Mouse (Mus musculus): ENCODE measurements around the gene Diras1. TPM values are rescaled to one million over a fixed set of nuclear protein-coding genes. Genes with fewer than 3 reads are reported as not detected.
A peak's percentile ranks its signal among the peaks of the same experiment; 100 is the strongest.

Gene Diras1
- polyA plus RNA-seq, 1 experiment from 2014 or later: 45.4 TPM

- Histone ChIP-seq H3K9ac (replicated peaks; ENCODE audit: low read depth, low read length) (no peak overlapping the region), H3K4me2 (ENCODE audit: low read length) (no peak overlapping the region), H3K4me3 (replicated peaks; ENCODE audit: low read length) (no peak overlapping the region), H3K27me3 (replicated peaks; ENCODE audit: control insufficient read depth, insufficient read depth, low read length) (peaks cover 24% of the 10 kb centered on the region), H3K9me3 (ENCODE audit: control insufficient read depth, low read length) (no peaks in the 10 kb centered on the region), H3K4me1 (replicated peaks; ENCODE audit: control insufficient read depth, insufficient read depth, low read length) (peaks cover 6% of the 10 kb centered on the region; the same call in 1 of the 2 replicates), H3K27ac (ENCODE audit: low read length) (no peak overlapping the region), H3K36me3 (ENCODE audit: control insufficient read depth, insufficient read depth) (no peaks in the 10 kb centered on the region)
- 71% methylated on average over 6 of the region's 6 CpGs for WGBS
- no peak for ATAC-seq
Observed at GRCm38 (mm10) chr10:80986754-80987153, 38.7 kb downstream of the Diras1 start.

- H3K27me3 ChIP-seq (replicated peaks; ENCODE audit: control insufficient read depth, insufficient read depth, low read length): peaks cover 24% of the 10 kb centered on the region
- H3K9ac ChIP-seq (replicated peaks; ENCODE audit: low read depth, low read length): no peak overlapping the region
- 31% methylated on average over 13 of the region's 13 CpGs for WGBS
Observed at GRCm38 (mm10) chr10:80985970-80986701, 39.3 kb downstream of the Diras1 start.

GRCm38 (mm10) chr10:80985241-80985969, 40.1 kb downstream of the Diras1 start:
- peaks cover 6% of the 10 kb centered on the region; the same call in 1 of the 2 replicates for H3K4me1 ChIP-seq (replicated peaks; ENCODE audit: control insufficient read depth, insufficient read depth, low read length)
- peak overlapping the region; percentile 32; the same call in 1 of the 2 replicates for H3K9ac ChIP-seq (replicated peaks; ENCODE audit: low read depth, low read length)
- no peaks in the 10 kb centered on the region for H3K36me3 ChIP-seq (ENCODE audit: control insufficient read depth, insufficient read depth)
- 7% methylated on average over 37 of the region's 37 CpGs for WGBS
- H3K4me3 ChIP-seq (replicated peaks; ENCODE audit: low read length): peak overlapping the region; percentile 8; the same call in 1 of the 2 replicates
- no peak overlapping the region for H3K27ac ChIP-seq (ENCODE audit: low read length)
- H3K27me3 ChIP-seq (replicated peaks; ENCODE audit: control insufficient read depth, insufficient read depth, low read length): peaks cover 24% of the 10 kb centered on the region
- H3K4me2 ChIP-seq (ENCODE audit: low read length): peak overlapping the region; percentile 28; the same call in 1 of the 2 replicates
- no peak for ATAC-seq
- no peaks in the 10 kb centered on the region for H3K9me3 ChIP-seq (ENCODE audit: control insufficient read depth, low read length)

More at GRCm38 (mm10) chr10:80985970-80986701, 39.3 kb downstream of the Diras1 start:
- Histone ChIP-seq H3K4me2 (ENCODE audit: low read length) (no peak overlapping the region), H3K36me3 (ENCODE audit: control insufficient read depth, insufficient read depth) (no peaks in the 10 kb centered on the region), H3K27ac (ENCODE audit: low read length) (no peak overlapping the region), H3K4me1 (replicated peaks; ENCODE audit: control insufficient read depth, insufficient read depth, low read length) (peaks cover 6% of the 10 kb centered on the region; the same call in 1 of the 2 replicates), H3K9me3 (ENCODE audit: control insufficient read depth, low read length) (no peaks in the 10 kb centered on the region), H3K4me3 (replicated peaks; ENCODE audit: low read length) (peak overlapping the region; percentile 8; the same call in 1 of the 2 replicates)
- no peak for ATAC-seq

- H3K27me3 ChIP-seq (replicated peaks; ENCODE audit: control insufficient read depth, insufficient read depth, low read length): peaks cover 24% of the 10 kb centered on the region
- WGBS: 91% methylated on average over 12 of the region's 12 CpGs
- no peak overlapping the region for H3K4me3 ChIP-seq (replicated peaks; ENCODE audit: low read length)
- ATAC-seq: no peak
- no peak overlapping the region for H3K4me2 ChIP-seq (ENCODE audit: low read length)
- no peaks in the 10 kb centered on the region for H3K36me3 ChIP-seq (ENCODE audit: control insufficient read depth, insufficient read depth)
- H3K9me3 ChIP-seq (ENCODE audit: control insufficient read depth, low read length): no peaks in the 10 kb centered on the region
- H3K9ac ChIP-seq (replicated peaks; ENCODE audit: low read depth, low read length): no peak overlapping the region
- no peak overlapping the region for H3K27ac ChIP-seq (ENCODE audit: low read length)
- peaks cover 6% of the 10 kb centered on the region; the same call in 1 of the 2 replicates for H3K4me1 ChIP-seq (replicated peaks; ENCODE audit: control insufficient read depth, insufficient read depth, low read length)
Observed at GRCm38 (mm10) chr10:80984223-80984622, 41.2 kb downstream of the Diras1 start.

GRCm38 (mm10) chr10:80982381-80982780, 43.1 kb downstream of the Diras1 start:
- Histone ChIP-seq H3K4me3 (replicated peaks; ENCODE audit: low read length) (no peak overlapping the region), H3K36me3 (ENCODE audit: control insufficient read depth, insufficient read depth) (no peaks in the 10 kb centered on the region), H3K9me3 (ENCODE audit: control insufficient read depth, low read length) (no peaks in the 10 kb centered on the region), H3K27me3 (replicated peaks; ENCODE audit: control insufficient read depth, insufficient read depth, low read length) (peaks cover 24% of the 10 kb centered on the region), H3K4me1 (replicated peaks; ENCODE audit: control insufficient read depth, insufficient read depth, low read length) (peaks cover 6% of the 10 kb centered on the region; the same call in 1 of the 2 replicates), H3K4me2 (ENCODE audit: low read length) (no peak overlapping the region), H3K27ac (ENCODE audit: low read length) (no peak overlapping the region), H3K9ac (replicated peaks; ENCODE audit: low read depth, low read length) (no peak overlapping the region)
- 92% methylated on average over 4 of the region's 4 CpGs for WGBS
- no peak for ATAC-seq

DNA sequence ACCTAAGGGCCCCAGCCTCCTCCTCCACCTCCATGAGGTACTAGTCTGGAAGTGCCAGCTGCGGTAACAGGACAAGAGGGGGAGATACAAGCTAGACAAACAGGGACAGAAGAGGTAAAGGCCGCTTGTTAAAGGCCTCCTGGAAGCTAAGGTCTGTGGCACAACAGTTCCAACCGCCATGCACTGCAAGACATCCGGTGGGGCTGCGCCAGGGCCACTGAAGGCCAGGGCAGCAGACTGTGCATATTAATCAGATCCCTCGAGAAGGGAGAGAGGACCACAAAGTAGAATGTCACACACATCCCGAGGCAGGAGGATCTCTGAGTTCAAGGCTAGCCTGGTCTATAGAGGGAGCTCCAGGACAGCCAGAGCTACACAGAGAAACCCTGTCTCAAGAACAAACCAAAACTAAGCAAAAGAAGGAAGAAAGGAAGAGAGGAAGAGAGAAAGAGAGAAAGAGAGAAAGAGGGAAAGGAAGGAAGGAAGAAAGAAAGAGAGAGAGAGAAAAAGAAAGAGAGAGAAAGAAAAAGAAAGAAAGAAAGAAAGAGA, 43.8 kb downstream of the Diras1 start:
- Histone ChIP-seq H3K4me2 (ENCODE audit: low read length) (no peak overlapping the region), H3K9ac (replicated peaks; ENCODE audit: low read depth, low read length) (no peak overlapping the region), H3K4me3 (replicated peaks; ENCODE audit: low read length) (no peak overlapping the region), H3K36me3 (ENCODE audit: control insufficient read depth, insufficient read depth) (no peaks in the 10 kb centered on the region), H3K27ac (ENCODE audit: low read length) (no peak overlapping the region), H3K27me3 (replicated peaks; ENCODE audit: control insufficient read depth, insufficient read depth, low read length) (peaks cover 20% of the 10 kb centered on the region), H3K4me1 (replicated peaks; ENCODE audit: control insufficient read depth, insufficient read depth, low read length) (peaks cover 6% of the 10 kb centered on the region; the same call in 1 of the 2 replicates), H3K9me3 (ENCODE audit: control insufficient read depth, low read length) (no peaks in the 10 kb centered on the region)
- ATAC-seq: no peak
- 58% methylated on average over 7 of the region's 7 CpGs for WGBS

DNA sequence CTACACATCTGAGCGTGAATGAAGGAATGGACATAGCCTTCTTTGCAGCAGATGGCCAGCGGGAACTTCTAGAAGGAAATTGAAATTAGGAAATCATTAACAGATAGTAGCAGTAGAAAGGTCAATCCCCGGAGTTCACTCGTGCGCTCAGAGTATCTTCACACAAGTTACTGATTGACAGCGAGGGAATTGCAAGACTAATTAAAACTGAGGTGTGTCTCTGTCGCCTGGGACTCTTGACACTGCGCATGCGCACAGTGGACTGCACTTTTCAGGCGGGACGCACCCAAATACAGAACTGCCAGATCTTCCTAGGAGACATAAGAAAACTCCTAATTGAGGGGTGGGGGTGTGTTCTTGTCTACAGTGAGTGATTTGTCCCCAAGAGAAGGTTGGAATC, 50.0 kb downstream of the Diras1 start:
- H3K9me3 ChIP-seq (ENCODE audit: control insufficient read depth, low read length): no peaks in the 10 kb centered on the region
- H3K4me2 ChIP-seq (ENCODE audit: low read length): no peak overlapping the region
- H3K36me3 ChIP-seq (ENCODE audit: control insufficient read depth, insufficient read depth): no peaks in the 10 kb centered on the region
- peaks cover 4% of the 10 kb centered on the region; the same call in 1 of the 2 replicates for H3K4me1 ChIP-seq (replicated peaks; ENCODE audit: control insufficient read depth, insufficient read depth, low read length)
- no peak for ATAC-seq
- no peaks in the 10 kb centered on the region for H3K27me3 ChIP-seq (replicated peaks; ENCODE audit: control insufficient read depth, insufficient read depth, low read length)
- no peak overlapping the region for H3K27ac ChIP-seq (ENCODE audit: low read length)
- no peak overlapping the region for H3K4me3 ChIP-seq (replicated peaks; ENCODE audit: low read length)
- H3K9ac ChIP-seq (replicated peaks; ENCODE audit: low read depth, low read length): no peak overlapping the region
- WGBS: 90% methylated on average over 11 of the region's 11 CpGs

GRCm38 (mm10) chr10:80973722-80974121, 51.7 kb downstream of the Diras1 start:
- H3K27ac ChIP-seq (ENCODE audit: low read length): no peak overlapping the region
- H3K9me3 ChIP-seq (ENCODE audit: control insufficient read depth, low read length): no peaks in the 10 kb centered on the region
- 77% methylated on average over 1 of the region's 1 CpGs for WGBS
- no peak for ATAC-seq
- H3K4me1 ChIP-seq (replicated peaks; ENCODE audit: control insufficient read depth, insufficient read depth, low read length): peaks cover 4% of the 10 kb centered on the region; the same call in 1 of the 2 replicates
- no peak overlapping the region for H3K4me2 ChIP-seq (ENCODE audit: low read length)
- no peak overlapping the region for H3K9ac ChIP-seq (replicated peaks; ENCODE audit: low read depth, low read length)
- H3K27me3 ChIP-seq (replicated peaks; ENCODE audit: control insufficient read depth, insufficient read depth, low read length): no peaks in the 10 kb centered on the region
- H3K36me3 ChIP-seq (ENCODE audit: control insufficient read depth, insufficient read depth): no peaks in the 10 kb centered on the region
- H3K4me3 ChIP-seq (replicated peaks; ENCODE audit: low read length): no peak overlapping the region

Measured in forebrain, embryonic 16.5 days (tissue).